Mouse (Mus musculus) olfactory bulb, adult 2 months (tissue): ENCODE measurements around the gene Otp.

Experiments used
- CTCF ChIP-seq: fragments of 200-500 bp; IDR thresholded peaks from 2 replicates; pipeline ENCODE4 v1.5.1; 2012; ENCODE audit warnings: low read depth, mild to moderate bottlenecking, low read length, moderate library complexity; ENCODE audit not compliant: insufficient read depth
- POLR2A ChIP-seq: fragments of 200-500 bp; IDR thresholded peaks from 2 replicates; pipeline ENCODE4 v1.6.1; 2012; ENCODE audit warnings: mild to moderate bottlenecking, low read depth, low read length, moderate library complexity; ENCODE audit not compliant: insufficient read depth

- TF ChIP-seq POLR2A, result no peak
- TF ChIP-seq CTCF, result no peak
Observed at GRCm38 (mm10) chr13:94859256-94859655, 16.1 kb upstream of the Otp start.
